Mouse (Mus musculus): Measurements from ENCODE around the gene Fgd2.

DNA sequence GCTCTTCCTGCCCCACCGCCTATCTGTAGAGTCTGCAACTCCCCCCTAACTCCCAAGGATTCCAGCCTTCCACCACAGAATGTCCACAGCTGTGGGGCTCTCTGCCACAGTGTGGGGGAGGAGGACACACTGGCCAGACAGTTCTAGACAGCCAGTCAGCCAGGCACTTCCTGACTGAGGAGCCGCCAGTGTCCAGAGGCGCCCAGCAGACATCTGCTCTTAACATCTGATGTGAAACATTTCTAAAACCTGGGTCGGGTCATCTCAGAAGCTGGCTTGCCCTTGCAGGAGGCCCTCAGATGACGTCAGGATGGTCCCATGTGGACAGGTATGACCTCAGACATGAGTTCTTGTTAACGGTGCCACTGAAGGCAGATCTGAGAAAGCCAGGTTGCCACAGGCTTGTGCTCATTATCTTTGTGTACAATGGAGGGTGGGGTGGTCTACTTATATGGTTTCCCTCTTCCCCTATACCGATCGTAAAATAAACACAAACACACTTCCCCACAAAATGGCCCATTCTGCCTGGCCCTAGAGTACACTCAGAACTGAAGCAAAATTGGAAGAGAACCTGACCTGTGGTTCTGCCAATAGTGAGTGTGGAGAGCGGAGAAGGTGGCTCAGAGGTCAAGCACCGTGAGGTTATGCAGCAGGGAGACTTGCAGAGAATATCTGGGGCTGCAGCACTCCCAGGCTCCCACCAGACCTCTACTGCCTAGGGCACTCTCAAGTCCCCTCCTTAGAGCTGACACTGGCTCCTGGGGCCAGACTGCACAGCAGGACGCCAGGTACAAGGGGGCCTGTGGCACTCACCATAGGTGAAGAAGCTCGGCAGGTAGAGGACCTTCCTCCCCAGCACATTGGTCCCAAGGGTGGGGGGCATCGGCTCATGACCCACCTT, 18.5 kb upstream of the Fgd2 start:
- TF ChIP-seq CTCF (IDR thresholded peaks at IDR 0.05; ENCODE audit: low read depth, low read length) (no peak), POLR2A (IDR thresholded peaks at IDR 0.05; ENCODE audit: extremely low read depth, insufficient read depth, low read length) (no peak)

All from liver, adult 2 months (tissue).